Mouse (Mus musculus): ENCODE results near the gene Tmc1. TPM values are rescaled to one million over a fixed set of nuclear protein-coding genes. Genes with fewer than 3 reads are reported as not detected.

Gene Tmc1
- polyA plus RNA-seq, 1 experiment from 2014 or later, result 0.04 TPM

DNA sequence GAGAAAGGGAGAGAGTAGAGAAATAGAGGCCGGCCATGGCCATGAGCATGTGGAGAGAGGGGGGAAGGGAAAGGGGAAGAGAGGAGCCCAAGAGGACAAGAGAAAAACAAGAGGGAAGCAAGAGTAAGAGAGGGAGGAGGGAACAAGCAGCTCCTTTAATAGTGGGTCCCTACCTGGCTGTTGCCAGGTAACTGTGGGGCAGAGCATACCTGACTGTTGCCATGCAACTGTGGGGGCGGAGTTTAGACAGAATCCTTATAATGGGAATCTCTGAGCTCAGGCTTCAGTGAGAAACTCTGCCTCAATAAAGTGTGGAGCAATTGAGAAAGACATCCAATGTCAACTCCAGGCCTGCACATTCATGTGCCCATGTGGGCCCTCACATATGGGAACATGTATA is 38.9 kb downstream of the Tmc1 start:
- H3K4me2 ChIP-seq (ENCODE audit: low read depth, low read length), result no peak overlapping the region
- H3K4me3 ChIP-seq (ENCODE audit: low read length), result no peak overlapping the region
- H3K9me3 ChIP-seq (ENCODE audit: control insufficient read depth, low read length), result no peaks in the 10 kb centered on the region
- no peaks in the 10 kb centered on the region for H3K36me3 ChIP-seq (ENCODE audit: control insufficient read depth, insufficient read depth, low read length)
- no peaks in the 10 kb centered on the region for H3K4me1 ChIP-seq (ENCODE audit: control insufficient read depth, insufficient read depth, low read length)
- WGBS, result 84% methylated on average over 2 of the region's 2 CpGs
- H3K9ac ChIP-seq (ENCODE audit: low read depth, low read length), result no peak overlapping the region
- H3K27ac ChIP-seq (ENCODE audit: low read length), result no peak overlapping the region
- no peak for ATAC-seq
- no peaks in the 10 kb centered on the region for H3K27me3 ChIP-seq (replicated peaks; ENCODE audit: control insufficient read depth, insufficient read depth, low read length)

DNA sequence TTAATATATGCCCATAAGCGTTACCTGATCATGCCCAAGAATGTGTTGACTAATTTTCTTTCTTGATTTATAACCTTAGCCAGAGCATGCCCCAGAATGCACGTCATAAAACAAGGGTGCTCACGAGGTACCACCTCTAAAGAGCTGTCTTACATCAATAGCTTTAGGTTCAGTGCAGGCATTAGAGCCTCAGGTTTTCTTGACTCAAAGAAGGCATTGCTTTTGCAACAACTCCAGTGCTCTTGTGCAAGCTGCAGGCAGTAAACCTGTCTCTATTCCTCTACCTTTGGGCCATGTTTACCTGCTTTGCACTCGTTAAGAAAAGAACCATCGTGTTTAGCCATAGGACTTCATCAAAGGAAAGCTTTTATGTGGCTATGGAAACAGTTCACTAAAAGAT is 43.6 kb downstream of the Tmc1 start:
- no peaks in the 10 kb centered on the region for H3K36me3 ChIP-seq (ENCODE audit: control insufficient read depth, insufficient read depth, low read length)
- WGBS, result 63% methylated on average over 5 of the region's 5 CpGs
- ATAC-seq, result no peak
- H3K4me1 ChIP-seq (ENCODE audit: control insufficient read depth, insufficient read depth, low read length), result no peaks in the 10 kb centered on the region
- H3K27me3 ChIP-seq (replicated peaks; ENCODE audit: control insufficient read depth, insufficient read depth, low read length), result no peaks in the 10 kb centered on the region
- no peak overlapping the region for H3K27ac ChIP-seq (ENCODE audit: low read length)
- no peak overlapping the region for H3K4me3 ChIP-seq (ENCODE audit: low read length)
- no peak overlapping the region for H3K9ac ChIP-seq (ENCODE audit: low read depth, low read length)
- H3K9me3 ChIP-seq (ENCODE audit: control insufficient read depth, low read length), result no peaks in the 10 kb centered on the region
- H3K4me2 ChIP-seq (ENCODE audit: low read depth, low read length), result no peak overlapping the region

DNA sequence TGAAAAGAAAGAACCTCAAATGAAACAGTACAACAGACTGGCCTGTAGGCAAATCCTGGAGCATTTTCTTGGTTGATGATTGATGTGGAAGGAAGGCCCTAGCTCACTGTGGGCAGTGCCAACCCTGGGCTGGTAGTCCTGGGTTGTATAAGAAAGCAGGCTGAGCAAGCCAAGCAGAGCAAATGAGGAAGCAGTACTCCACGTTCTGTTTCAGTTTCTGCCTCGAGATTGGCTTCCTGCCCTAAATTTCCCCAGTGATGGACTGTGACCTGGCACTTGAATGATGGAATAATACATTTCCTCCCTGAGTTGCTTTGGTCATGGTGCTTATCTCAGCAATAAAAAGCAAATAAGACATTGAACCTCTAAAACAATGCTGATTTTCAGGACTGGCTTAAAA is 72.8 kb downstream of the Tmc1 start:
- Histone ChIP-seq H3K4me3 (ENCODE audit: low read length) (no peak overlapping the region), H3K4me2 (ENCODE audit: low read depth, low read length) (no peak overlapping the region), H3K27ac (ENCODE audit: low read length) (no peak overlapping the region), H3K4me1 (ENCODE audit: control insufficient read depth, insufficient read depth, low read length) (no peaks in the 10 kb centered on the region), H3K27me3 (replicated peaks; ENCODE audit: control insufficient read depth, insufficient read depth, low read length) (no peaks in the 10 kb centered on the region), H3K9ac (ENCODE audit: low read depth, low read length) (no peak overlapping the region), H3K36me3 (ENCODE audit: control insufficient read depth, insufficient read depth, low read length) (no peaks in the 10 kb centered on the region), H3K9me3 (ENCODE audit: control insufficient read depth, low read length) (no peaks in the 10 kb centered on the region)
- no peak for ATAC-seq
- 56% methylated on average over 2 of the region's 2 CpGs for WGBS

DNA sequence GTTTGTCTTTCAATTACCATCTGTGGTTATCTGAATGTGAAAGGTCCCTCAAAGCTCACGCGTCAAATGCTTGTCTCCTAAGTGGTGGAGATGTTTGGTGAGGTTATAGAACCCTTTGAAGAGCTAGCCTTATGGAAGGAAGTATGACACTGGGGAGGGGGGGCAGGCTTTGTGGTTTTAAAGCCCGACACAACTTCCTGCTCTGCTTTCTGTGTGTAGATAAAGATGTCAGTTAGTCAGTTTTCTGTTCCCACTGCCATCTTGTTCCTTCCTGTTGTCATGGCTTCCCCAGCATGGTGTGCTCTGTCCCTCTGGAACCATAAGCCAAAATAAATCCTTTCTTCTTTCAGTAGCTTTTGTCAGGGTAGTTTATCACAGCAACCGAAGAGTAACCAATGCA is 78.1 kb downstream of the Tmc1 start:
- no peak overlapping the region for H3K4me2 ChIP-seq (ENCODE audit: low read depth, low read length)
- H3K36me3 ChIP-seq (ENCODE audit: control insufficient read depth, insufficient read depth, low read length), result no peaks in the 10 kb centered on the region
- ATAC-seq, result no peak
- 70% methylated on average over 4 of the region's 4 CpGs for WGBS
- no peaks in the 10 kb centered on the region for H3K4me1 ChIP-seq (ENCODE audit: control insufficient read depth, insufficient read depth, low read length)
- H3K4me3 ChIP-seq (ENCODE audit: low read length), result no peak overlapping the region
- H3K27ac ChIP-seq (ENCODE audit: low read length), result no peak overlapping the region
- no peaks in the 10 kb centered on the region for H3K27me3 ChIP-seq (replicated peaks; ENCODE audit: control insufficient read depth, insufficient read depth, low read length)
- H3K9me3 ChIP-seq (ENCODE audit: control insufficient read depth, low read length), result no peaks in the 10 kb centered on the region
- H3K9ac ChIP-seq (ENCODE audit: low read depth, low read length), result no peak overlapping the region

DNA sequence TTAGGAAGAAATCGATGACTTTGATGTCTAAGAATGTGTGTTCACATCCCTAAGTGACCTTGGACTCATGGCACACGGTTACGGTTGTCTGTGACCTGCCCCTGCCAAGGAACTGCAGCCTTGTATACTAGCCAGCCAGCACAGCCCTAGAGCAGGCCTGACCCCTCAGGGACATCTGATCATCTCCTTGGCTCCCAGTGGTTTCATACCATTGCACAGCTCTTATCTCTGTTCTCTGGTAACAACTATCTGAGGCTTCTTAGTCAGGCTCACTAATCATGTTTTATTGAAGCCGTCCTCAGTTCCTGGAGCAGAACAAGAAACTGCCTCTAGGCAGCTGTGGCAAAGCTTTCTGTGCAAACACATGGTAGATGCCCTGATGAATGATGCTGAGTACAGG is 92.2 kb downstream of the Tmc1 start:
- no peak overlapping the region for H3K4me3 ChIP-seq (ENCODE audit: low read length)
- H3K4me2 ChIP-seq (ENCODE audit: low read depth, low read length), result no peak overlapping the region
- no peaks in the 10 kb centered on the region for H3K9me3 ChIP-seq (ENCODE audit: control insufficient read depth, low read length)
- WGBS, result 66% methylated on average over 4 of the region's 4 CpGs
- H3K36me3 ChIP-seq (ENCODE audit: control insufficient read depth, insufficient read depth, low read length), result no peaks in the 10 kb centered on the region
- H3K4me1 ChIP-seq (ENCODE audit: control insufficient read depth, insufficient read depth, low read length), result no peaks in the 10 kb centered on the region
- no peak overlapping the region for H3K27ac ChIP-seq (ENCODE audit: low read length)
- no peaks in the 10 kb centered on the region for H3K27me3 ChIP-seq (replicated peaks; ENCODE audit: control insufficient read depth, insufficient read depth, low read length)
- no peak overlapping the region for H3K9ac ChIP-seq (ENCODE audit: low read depth, low read length)
- ATAC-seq, result no peak

DNA sequence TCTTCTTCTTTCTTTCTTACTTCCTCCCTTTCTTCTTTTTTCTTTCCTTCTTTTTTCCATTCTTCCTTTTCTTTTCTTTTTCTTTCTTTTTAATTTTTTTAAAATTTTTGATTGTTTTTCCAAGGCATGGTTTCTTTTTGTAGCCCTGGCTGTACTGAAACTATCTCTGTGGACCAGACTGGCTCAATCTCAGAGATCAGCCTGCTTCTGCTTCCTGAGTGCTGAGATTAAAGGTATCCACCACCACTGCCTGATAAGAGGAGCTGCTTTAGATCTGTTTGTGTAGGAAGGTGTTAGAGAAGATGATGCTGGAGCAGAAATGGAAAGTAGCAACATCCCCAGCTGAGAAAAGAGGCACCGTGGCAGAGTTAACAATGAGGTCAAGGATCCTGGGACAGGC is 93.7 kb downstream of the Tmc1 start:
- H3K4me1 ChIP-seq (ENCODE audit: control insufficient read depth, insufficient read depth, low read length), result no peaks in the 10 kb centered on the region
- no peaks in the 10 kb centered on the region for H3K27me3 ChIP-seq (replicated peaks; ENCODE audit: control insufficient read depth, insufficient read depth, low read length)
- no peak overlapping the region for H3K4me3 ChIP-seq (ENCODE audit: low read length)
- no peak for ATAC-seq
- H3K36me3 ChIP-seq (ENCODE audit: control insufficient read depth, insufficient read depth, low read length), result no peaks in the 10 kb centered on the region
- no peak overlapping the region for H3K4me2 ChIP-seq (ENCODE audit: low read depth, low read length)
- H3K9ac ChIP-seq (ENCODE audit: low read depth, low read length), result no peak overlapping the region
- H3K9me3 ChIP-seq (ENCODE audit: control insufficient read depth, low read length), result no peaks in the 10 kb centered on the region
- H3K27ac ChIP-seq (ENCODE audit: low read length), result no peak overlapping the region
- WGBS, result 97% methylated on average over 1 of the region's 1 CpGs

DNA sequence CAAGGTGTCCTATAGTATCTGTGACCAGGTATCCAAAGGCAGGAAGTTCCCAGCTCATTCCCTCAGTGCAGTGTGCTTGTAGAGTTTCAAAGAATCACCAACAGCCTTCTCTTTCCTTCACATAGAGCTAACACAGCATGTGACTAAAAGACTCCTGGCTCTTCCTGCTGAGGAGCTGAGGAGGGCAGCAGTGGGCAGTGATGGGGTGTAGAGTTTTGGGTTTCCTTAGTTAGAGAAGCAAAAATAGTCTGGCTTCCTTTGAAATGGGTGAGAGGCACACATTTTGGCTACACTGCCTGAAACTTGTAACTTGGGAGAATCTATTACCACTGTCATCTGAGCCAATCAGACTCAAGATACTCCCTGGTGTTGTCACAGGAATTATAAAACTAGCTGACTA is 96.2 kb downstream of the Tmc1 start:
- ATAC-seq, result no peak
- Histone ChIP-seq H3K4me3 (ENCODE audit: low read length) (no peak overlapping the region), H3K4me2 (ENCODE audit: low read depth, low read length) (no peak overlapping the region), H3K9me3 (ENCODE audit: control insufficient read depth, low read length) (no peaks in the 10 kb centered on the region), H3K27ac (ENCODE audit: low read length) (no peak overlapping the region), H3K27me3 (replicated peaks; ENCODE audit: control insufficient read depth, insufficient read depth, low read length) (no peaks in the 10 kb centered on the region), H3K36me3 (ENCODE audit: control insufficient read depth, insufficient read depth, low read length) (no peaks in the 10 kb centered on the region), H3K4me1 (ENCODE audit: control insufficient read depth, insufficient read depth, low read length) (no peaks in the 10 kb centered on the region), H3K9ac (ENCODE audit: low read depth, low read length) (no peak overlapping the region)

DNA sequence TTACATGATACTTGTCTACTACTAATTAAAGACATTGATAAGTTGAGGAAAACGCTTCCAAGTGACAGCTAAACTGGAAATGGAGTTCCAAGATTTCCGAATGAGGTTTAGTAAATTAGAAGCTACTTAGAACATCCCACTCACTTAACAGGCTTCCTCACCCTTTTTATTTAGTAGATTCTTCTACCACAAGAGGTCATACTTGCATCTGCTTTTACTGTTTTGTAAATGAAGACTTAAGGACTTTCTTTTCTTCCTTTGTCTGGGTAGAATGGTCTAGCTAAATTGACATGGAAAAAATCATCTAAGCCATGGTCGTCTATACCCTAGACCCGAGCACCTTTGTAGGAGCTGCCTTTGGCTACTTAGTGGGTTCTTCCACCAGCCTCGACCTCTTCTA is 105.1 kb downstream of the Tmc1 start:
- no peaks in the 10 kb centered on the region for H3K27me3 ChIP-seq (replicated peaks; ENCODE audit: control insufficient read depth, insufficient read depth, low read length)
- no peak for ATAC-seq
- H3K4me3 ChIP-seq (ENCODE audit: low read length), result no peak overlapping the region
- H3K27ac ChIP-seq (ENCODE audit: low read length), result no peak overlapping the region
- WGBS, result 70% methylated on average over 5 of the region's 5 CpGs
- no peaks in the 10 kb centered on the region for H3K4me1 ChIP-seq (ENCODE audit: control insufficient read depth, insufficient read depth, low read length)
- no peaks in the 10 kb centered on the region for H3K9me3 ChIP-seq (ENCODE audit: control insufficient read depth, low read length)
- no peak overlapping the region for H3K9ac ChIP-seq (ENCODE audit: low read depth, low read length)
- H3K36me3 ChIP-seq (ENCODE audit: control insufficient read depth, insufficient read depth, low read length), result no peaks in the 10 kb centered on the region
- H3K4me2 ChIP-seq (ENCODE audit: low read depth, low read length), result no peak overlapping the region

DNA sequence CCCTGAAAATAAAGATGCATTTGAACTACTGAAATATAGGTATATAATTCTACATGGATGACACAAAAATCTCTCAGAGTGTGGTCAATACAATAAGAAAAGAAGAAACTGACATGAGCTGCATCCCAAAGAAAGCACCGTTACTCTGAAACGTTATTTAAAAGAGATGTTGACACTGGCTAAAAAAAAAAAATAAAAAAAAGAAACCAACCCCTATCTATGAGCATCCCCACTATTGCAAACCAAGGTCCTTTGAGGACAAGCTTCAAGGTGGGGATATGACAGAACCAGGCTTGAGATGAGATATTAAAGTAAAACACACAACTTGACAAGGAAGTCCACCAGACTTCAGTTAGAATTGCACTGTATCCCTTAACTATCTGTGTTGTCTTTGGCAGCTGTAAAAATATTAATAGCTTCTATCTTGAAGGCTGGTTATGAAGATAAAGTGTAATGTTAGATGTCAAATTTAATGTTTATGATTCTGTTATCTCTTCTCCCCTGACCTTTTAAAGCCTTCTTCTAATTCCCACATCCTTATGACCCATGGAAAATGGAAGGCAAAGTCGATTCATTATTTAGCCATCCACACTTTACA is 106.4 kb downstream of the Tmc1 start:
- 74% methylated on average over 3 of the region's 3 CpGs for WGBS
- H3K4me2 ChIP-seq (ENCODE audit: low read depth, low read length), result no peak overlapping the region
- H3K9ac ChIP-seq (ENCODE audit: low read depth, low read length), result no peak overlapping the region
- H3K27ac ChIP-seq (ENCODE audit: low read length), result no peak overlapping the region
- H3K4me3 ChIP-seq (ENCODE audit: low read length), result no peak overlapping the region
- ATAC-seq, result no peak
- no peaks in the 10 kb centered on the region for H3K36me3 ChIP-seq (ENCODE audit: control insufficient read depth, insufficient read depth, low read length)
- H3K4me1 ChIP-seq (ENCODE audit: control insufficient read depth, insufficient read depth, low read length), result no peaks in the 10 kb centered on the region
- H3K27me3 ChIP-seq (replicated peaks; ENCODE audit: control insufficient read depth, insufficient read depth, low read length), result no peaks in the 10 kb centered on the region
- no peaks in the 10 kb centered on the region for H3K9me3 ChIP-seq (ENCODE audit: control insufficient read depth, low read length)

DNA sequence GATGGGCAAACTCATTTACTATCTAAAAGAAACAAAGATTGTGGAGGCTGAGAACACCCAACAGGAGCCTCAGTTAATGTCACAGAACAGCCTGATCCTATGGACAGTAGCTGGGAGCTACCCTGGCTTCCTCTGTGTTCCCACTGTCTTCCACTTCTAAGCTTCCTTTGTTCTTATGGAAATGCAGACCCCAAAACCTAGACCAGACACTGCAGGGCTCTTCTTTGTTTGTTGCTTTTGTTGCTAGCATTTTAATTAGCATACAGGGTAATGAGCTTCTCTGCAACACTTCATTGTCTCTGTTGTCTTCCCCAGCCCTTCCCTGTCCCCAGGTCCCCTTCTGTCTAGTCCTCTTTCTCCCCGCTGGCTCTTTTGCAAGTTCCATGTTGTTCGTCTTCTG is 116.6 kb downstream of the Tmc1 start:
- Histone ChIP-seq H3K9ac (ENCODE audit: low read depth, low read length) (no peak overlapping the region), H3K4me2 (ENCODE audit: low read depth, low read length) (no peak overlapping the region), H3K9me3 (ENCODE audit: control insufficient read depth, low read length) (no peaks in the 10 kb centered on the region), H3K4me1 (ENCODE audit: control insufficient read depth, insufficient read depth, low read length) (no peaks in the 10 kb centered on the region), H3K27me3 (replicated peaks; ENCODE audit: control insufficient read depth, insufficient read depth, low read length) (no peaks in the 10 kb centered on the region), H3K27ac (ENCODE audit: low read length) (no peak overlapping the region), H3K36me3 (ENCODE audit: control insufficient read depth, insufficient read depth, low read length) (no peaks in the 10 kb centered on the region), H3K4me3 (ENCODE audit: low read length) (no peak overlapping the region)
- no peak for ATAC-seq
- 85% methylated on average over 2 of the region's 2 CpGs for WGBS
